Mouse (Mus musculus): ENCODE results near the gene Snupn. TPM values are rescaled to one million over a fixed set of nuclear protein-coding genes. Genes with fewer than 3 reads are reported as not detected.

The Snupn gene
- polyA plus RNA-seq, 1 experiment from 2014 or later, result 27.4 TPM

DNA sequence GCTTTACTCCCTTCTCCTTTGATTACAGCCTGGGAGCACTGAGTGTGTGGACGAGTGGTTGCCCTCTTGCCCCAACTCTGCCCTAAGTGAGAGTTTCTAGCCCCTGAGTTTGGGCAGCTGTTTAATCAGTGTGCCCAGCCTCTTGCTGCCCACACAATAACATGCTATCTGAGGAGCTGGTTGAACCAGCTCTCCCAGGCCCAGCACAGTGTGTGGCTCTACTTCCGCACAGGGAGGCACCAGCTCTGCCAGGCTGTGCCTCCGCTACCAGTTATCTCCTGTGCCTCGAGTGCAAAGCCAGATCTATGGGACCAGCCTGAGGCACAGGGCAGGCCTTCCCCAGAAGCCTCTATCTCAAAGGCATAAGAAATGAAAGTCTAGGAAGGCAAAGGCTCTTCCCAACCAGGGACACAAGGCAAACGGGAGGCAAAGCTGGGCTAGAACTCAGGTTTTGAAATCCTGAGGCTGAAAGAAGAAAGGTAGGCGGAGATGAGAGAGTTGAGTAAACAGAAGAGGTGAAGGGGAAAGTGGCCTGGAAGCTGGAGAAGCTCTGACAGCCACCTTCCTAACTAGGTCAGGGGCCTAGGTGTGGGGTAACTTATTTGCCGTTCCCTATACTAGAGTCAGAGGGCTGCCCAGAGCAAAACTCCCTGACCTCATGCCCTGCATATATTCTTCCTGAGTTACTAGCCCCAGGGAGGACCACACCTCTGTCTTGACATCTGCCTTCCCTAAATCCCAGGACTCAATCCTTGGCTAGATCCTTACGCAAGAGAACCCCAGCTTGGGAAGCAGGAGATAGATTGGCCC lies 26.6 kb upstream of the Snupn start:
- peak overlapping the region; percentile 79 for H3K4me3 ChIP-seq
- peaks cover 56% of the 10 kb centered on the region for H3K4me1 ChIP-seq
- peak overlapping the region; percentile 81 for H3K27ac ChIP-seq
- H3K27me3 ChIP-seq (ENCODE audit: insufficient read depth, poor library complexity, severe bottlenecking), result no peaks in the 10 kb centered on the region
- no peaks in the 10 kb centered on the region for H3K9me3 ChIP-seq
- 49% methylated on average over 8 of the region's 8 CpGs for WGBS
- no peak for DNase-seq (ENCODE audit: low spot score)
- H3K36me3 ChIP-seq, result peaks cover 42% of the 10 kb centered on the region

DNA sequence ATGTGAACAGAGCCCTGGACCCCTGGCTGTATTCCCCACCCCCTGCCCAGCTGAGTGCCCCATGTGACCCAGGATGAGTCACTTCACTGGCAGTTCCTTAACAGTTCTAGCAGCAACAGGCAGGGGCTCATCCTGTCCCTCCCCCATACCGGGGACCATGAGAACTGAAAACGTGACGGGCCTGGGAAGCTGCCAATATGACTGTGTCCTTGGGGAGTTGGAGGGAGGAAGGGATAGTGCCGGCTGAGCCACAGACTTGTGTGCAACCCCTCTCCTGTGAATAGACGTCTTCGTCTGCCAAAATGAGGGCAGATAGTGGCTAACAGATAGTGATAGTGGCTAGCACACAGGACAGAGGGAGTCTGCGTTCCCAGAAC lies 26.0 kb upstream of the Snupn start:
- Histone ChIP-seq H3K36me3 (peaks cover 37% of the 10 kb centered on the region), H3K4me3 (peak overlapping the region; percentile 79), H3K4me1 (peaks cover 57% of the 10 kb centered on the region), H3K9me3 (no peaks in the 10 kb centered on the region), H3K27me3 (ENCODE audit: insufficient read depth, poor library complexity, severe bottlenecking) (no peaks in the 10 kb centered on the region), H3K27ac (peak overlapping the region; percentile 81)
- DNase-seq (ENCODE audit: low spot score), result peak; percentile 93
- WGBS, result 11% methylated on average over 7 of the region's 7 CpGs

DNA sequence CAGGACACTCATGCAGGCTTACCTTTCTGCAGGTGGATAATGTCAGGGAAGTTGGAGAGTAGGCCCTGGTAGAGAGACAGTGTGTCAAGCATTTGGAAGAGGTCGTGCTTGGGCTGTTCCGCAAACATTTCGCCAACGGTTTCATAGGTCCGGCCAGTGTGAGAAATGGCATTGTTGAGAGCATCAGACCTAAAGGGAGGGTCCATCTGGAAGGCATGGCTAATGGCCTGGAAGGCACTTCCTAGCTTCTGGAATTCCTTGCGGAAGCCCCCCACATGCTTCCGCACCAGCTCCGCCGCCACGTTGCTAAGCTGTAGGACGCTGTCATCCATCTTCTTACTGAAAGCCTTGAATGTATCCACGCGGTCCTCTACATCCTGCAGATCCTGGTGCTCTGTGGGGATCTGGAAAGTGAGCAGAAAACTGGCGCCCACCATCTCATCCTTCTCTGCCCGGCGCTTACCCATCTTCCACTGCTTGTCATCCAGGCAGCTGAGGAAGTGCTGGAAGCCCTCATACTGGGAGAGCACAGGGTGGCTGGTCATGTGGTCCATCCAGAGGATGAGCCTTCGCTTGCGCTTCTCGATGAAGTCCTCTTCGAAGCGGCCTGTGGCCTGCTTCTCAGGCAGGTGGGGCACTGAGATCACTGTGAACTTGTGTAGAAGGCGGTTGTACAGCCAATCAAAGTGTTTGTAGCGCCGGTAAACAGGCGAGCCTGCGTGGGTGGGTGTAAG lies 25.2 kb upstream of the Snupn start:
- H3K36me3 ChIP-seq, result peaks cover 29% of the 10 kb centered on the region
- H3K4me1 ChIP-seq, result peaks cover 57% of the 10 kb centered on the region
- H3K9me3 ChIP-seq, result no peaks in the 10 kb centered on the region
- no peak for DNase-seq (ENCODE audit: low spot score)
- H3K27ac ChIP-seq, result peak overlapping the region; percentile 81
- 82% methylated on average over 26 of the region's 26 CpGs for WGBS
- no peaks in the 10 kb centered on the region for H3K27me3 ChIP-seq (ENCODE audit: insufficient read depth, poor library complexity, severe bottlenecking)
- peak overlapping the region; percentile 79 for H3K4me3 ChIP-seq

DNA sequence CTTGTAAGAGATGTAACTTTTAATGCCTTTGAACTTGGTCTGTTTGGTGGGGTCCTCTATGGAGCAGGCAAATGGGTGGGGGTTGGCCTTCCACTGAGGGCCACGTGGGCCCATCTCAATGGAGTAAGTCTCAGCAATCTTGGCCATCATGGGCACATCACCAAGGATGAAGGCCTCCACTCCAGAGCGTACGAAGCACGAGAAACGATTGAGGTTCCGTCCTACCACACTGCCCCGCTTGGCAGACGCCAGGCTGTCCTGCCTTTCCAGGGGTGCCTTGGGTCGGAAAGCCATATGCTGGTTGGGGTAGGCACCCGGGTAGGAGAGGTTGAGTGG lies 24.7 kb upstream of the Snupn start:
- 87% methylated on average over 10 of the region's 10 CpGs for WGBS
- peaks cover 26% of the 10 kb centered on the region for H3K36me3 ChIP-seq
- no peaks in the 10 kb centered on the region for H3K9me3 ChIP-seq
- H3K4me3 ChIP-seq, result peak overlapping the region; percentile 79
- H3K4me1 ChIP-seq, result peaks cover 57% of the 10 kb centered on the region
- no peaks in the 10 kb centered on the region for H3K27me3 ChIP-seq (ENCODE audit: insufficient read depth, poor library complexity, severe bottlenecking)
- no peak for DNase-seq (ENCODE audit: low spot score)
- no peak overlapping the region for H3K27ac ChIP-seq

DNA sequence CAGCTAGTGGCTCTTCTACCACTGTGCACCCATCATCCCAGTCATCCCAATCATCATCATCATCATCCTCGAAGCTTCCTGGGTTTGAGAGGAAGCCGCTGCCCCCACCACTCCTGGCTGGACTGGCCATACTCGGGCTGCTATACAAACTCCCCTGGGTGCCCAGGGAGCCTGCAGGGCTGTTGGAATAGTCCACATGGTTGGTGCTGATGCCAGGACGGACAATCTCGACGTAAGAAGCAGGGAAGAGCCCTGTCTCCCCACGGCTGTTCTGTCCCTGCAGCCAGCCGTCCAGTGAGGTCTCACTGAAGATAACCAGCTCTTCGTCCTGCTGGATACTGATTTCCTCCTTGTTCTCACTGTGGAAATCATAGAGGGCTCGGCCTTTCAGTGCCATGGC lies 24.3 kb upstream of the Snupn start:
- H3K4me1 ChIP-seq, result peaks cover 57% of the 10 kb centered on the region
- peak overlapping the region; percentile 94 for H3K27ac ChIP-seq
- DNase-seq (ENCODE audit: low spot score), result no peak

DNA sequence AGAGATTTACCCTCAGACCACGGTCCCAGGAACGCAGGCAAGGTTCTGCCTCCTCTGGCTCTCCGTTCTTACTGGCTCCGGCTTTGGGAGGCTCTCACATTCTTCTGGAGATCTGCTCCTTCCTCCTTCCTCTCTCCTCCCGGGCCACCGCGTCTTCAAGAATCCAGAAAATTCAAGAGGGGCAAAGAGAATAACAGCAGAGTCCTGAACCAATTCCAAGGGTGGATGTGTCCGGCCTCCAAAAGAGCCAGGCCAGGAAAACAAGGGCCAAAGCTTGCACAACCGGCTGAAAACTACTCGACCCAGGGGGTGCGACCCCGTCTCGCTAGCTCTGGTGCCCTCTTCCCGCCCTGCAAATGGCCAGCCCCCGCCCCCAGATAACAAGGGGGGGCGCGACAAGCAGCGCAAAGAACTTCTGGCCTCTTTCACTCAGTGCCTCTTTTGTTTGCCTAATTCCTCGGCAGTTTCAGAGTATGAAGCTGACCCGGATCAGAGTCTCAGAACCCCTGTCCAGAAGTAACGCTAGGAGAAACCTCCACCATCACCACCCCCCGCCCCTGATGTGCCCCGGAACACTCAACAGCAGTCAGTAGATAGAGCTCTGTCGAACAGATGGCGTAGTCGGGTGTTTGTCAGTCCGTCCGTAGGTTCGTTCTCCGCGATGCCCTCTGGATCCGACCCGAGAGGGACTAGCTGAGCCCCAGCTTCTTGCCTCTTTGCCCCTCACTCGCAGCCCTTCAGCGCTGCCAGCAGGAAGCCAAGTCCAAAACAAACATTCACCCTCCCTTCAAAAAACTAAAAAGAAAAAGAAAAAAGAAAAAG lies 23.3 kb upstream of the Snupn start:
- Histone ChIP-seq H3K27ac (peak overlapping the region; percentile 94), H3K27me3 (ENCODE audit: insufficient read depth, poor library complexity, severe bottlenecking) (no peaks in the 10 kb centered on the region), H3K4me1 (peaks cover 57% of the 10 kb centered on the region), H3K36me3 (peaks cover 12% of the 10 kb centered on the region), H3K9me3 (no peaks in the 10 kb centered on the region), H3K4me3 (peak overlapping the region; percentile 79)
- WGBS, result 0% methylated on average over 35 of the region's 35 CpGs
- DNase-seq (ENCODE audit: low spot score), result no peak

More for the DNA sequence above, 24.3 kb upstream of the Snupn start:
- H3K36me3 ChIP-seq, result peaks cover 22% of the 10 kb centered on the region
- H3K27me3 ChIP-seq (ENCODE audit: insufficient read depth, poor library complexity, severe bottlenecking), result no peaks in the 10 kb centered on the region
- peak overlapping the region; percentile 79 for H3K4me3 ChIP-seq
- H3K9me3 ChIP-seq, result no peaks in the 10 kb centered on the region
- 67% methylated on average over 10 of the region's 10 CpGs for WGBS

DNA sequence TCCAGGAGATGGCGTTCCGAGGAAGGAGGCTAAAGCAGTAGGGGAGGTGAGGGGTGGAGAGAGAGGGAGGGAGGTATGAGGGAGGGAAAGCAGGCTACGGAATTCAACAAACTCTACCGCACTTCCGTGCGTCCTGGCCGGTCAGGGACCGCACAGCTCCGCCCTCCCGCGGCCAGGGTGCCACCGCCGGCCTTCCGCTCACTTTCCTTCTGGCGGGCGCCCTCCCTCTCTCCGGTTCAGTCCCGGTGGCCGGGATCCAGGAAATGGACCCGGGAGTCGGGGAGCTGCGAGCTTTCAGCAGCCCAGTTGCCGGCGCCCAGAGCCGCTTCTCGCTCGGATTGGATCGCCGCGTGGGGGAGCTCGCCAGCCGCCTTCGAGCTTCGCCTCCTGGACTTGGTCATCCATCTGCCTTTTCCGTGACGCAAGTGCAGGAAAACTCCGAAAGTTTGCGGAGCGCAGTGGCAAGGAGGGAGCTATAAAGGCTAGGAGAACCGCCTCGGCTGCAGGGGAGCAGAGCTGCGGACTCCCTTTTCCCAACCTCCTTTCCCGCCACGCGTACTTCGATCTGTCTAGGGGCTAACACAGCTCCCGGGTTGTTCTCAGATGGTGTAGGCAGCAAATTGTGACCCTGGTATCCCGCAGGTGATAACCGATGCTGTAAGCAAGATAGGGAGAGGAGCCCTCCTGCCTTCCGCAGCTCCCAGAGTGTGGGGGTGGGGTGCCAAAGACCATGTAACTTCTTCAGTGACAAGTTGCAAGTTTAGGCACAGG lies 22.5 kb upstream of the Snupn start, which contains the start of gene Snx33:
Gene Snx33 (minus strand): TSS at position 331 of the 771 bp plus-strand sequence.
- peak; percentile 96 for DNase-seq (ENCODE audit: low spot score)
- peaks cover 7% of the 10 kb centered on the region; the same call in 1 of the 2 replicates for H3K36me3 ChIP-seq
- peak within 1 kb of the TSS; percentile 79 for H3K4me3 ChIP-seq
- H3K9me3 ChIP-seq, result no peaks in the 10 kb centered on the region
- under 1% methylated on average over 50 of the region's 50 CpGs for WGBS
- peak within 1 kb of the TSS; percentile 94 for H3K27ac ChIP-seq
- peaks cover 51% of the 10 kb centered on the region for H3K4me1 ChIP-seq
- no peaks in the 10 kb centered on the region for H3K27me3 ChIP-seq (ENCODE audit: insufficient read depth, poor library complexity, severe bottlenecking)

DNA sequence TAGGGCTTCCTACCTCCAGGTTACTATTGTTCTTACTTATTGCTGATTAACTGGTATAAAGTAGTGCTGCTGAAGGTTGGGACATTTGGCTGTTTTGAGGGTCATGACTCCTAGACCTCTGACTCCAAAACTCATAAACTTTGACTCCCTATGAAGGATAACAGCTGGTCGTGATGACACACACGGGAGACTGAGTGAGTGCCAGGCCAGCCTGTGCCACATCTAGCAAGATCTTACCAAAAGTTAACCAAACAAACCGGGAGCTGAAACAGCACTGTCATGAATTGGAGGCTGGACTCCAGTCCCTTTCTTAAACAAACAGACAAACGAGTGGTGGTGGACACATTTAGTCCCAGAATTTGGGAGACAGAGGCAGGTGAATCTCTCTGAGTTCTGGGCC lies 21.2 kb upstream of the Snupn start:
- no peak for DNase-seq (ENCODE audit: low spot score)
- 60% methylated on average over 4 of the region's 4 CpGs for WGBS
- H3K4me3 ChIP-seq, result no peak overlapping the region

DNA sequence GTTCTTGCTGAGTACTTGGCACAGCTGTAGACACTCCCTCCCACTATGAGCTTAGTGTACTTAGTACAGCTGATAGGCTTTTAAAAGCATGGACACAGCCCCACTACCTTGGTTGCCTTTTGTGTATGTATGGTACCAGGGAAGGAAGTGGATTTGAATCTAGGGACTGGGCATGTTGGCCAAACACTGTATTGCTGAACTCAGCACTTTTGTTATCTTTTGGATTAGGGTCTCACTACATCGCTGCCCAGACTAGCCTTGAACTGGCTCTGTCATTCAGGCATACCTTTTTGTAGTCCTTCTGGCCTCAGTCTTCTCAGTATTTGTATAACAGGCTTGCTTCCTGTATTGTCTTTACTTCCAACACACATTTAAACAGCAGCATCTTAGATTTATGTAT lies 20.1 kb upstream of the Snupn start:
- WGBS, result 46% methylated on average over 1 of the region's 1 CpGs
- H3K36me3 ChIP-seq, result peaks cover 6% of the 10 kb centered on the region; the same call in 1 of the 2 replicates
- no peak overlapping the region for H3K27ac ChIP-seq
- no peaks in the 10 kb centered on the region for H3K27me3 ChIP-seq (ENCODE audit: insufficient read depth, poor library complexity, severe bottlenecking)
- no peak for DNase-seq (ENCODE audit: low spot score)
- no peaks in the 10 kb centered on the region for H3K9me3 ChIP-seq
- peaks cover 28% of the 10 kb centered on the region for H3K4me1 ChIP-seq
- H3K4me3 ChIP-seq, result no peak overlapping the region

More for the DNA sequence above, 21.2 kb upstream of the Snupn start:
- no peaks in the 10 kb centered on the region for H3K27me3 ChIP-seq (ENCODE audit: insufficient read depth, poor library complexity, severe bottlenecking)
- no peaks in the 10 kb centered on the region for H3K9me3 ChIP-seq
- H3K4me1 ChIP-seq, result peaks cover 39% of the 10 kb centered on the region
- H3K36me3 ChIP-seq, result peaks cover 7% of the 10 kb centered on the region; the same call in 1 of the 2 replicates
- H3K27ac ChIP-seq, result no peak overlapping the region

DNA sequence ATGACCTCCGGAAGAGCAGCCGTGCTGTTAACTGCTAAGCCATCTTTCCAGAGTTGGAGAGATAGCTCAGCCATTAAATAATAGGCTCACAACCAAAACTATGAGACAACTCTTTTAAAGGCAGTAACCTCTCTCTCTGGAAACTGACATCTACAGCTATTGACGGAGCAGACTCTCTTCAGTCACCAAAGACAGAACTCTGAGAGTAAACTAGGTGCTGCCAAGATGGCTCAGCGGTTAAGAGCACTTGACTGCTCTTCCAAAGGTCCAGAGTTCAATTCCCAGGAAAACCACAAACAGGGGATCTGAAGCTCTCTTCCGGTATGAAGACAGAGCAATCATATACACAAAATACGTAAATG lies 13.8 kb upstream of the Snupn start:
- Histone ChIP-seq H3K36me3 (0 out of 2 replicates have a peak, but pooled peaks cover 3% of the 10 kb centered on the region), H3K27ac (peak overlapping the region; percentile 5; the same call in 1 of the 2 replicates), H3K27me3 (ENCODE audit: insufficient read depth, poor library complexity, severe bottlenecking) (no peaks in the 10 kb centered on the region), H3K9me3 (no peaks in the 10 kb centered on the region), H3K4me3 (peak overlapping the region; percentile 87), H3K4me1 (0 out of 2 replicates have a peak, but pooled peaks cover 7% of the 10 kb centered on the region)
- 21% methylated on average over 6 of the region's 6 CpGs for WGBS
- no peak for DNase-seq (ENCODE audit: low spot score)

DNA sequence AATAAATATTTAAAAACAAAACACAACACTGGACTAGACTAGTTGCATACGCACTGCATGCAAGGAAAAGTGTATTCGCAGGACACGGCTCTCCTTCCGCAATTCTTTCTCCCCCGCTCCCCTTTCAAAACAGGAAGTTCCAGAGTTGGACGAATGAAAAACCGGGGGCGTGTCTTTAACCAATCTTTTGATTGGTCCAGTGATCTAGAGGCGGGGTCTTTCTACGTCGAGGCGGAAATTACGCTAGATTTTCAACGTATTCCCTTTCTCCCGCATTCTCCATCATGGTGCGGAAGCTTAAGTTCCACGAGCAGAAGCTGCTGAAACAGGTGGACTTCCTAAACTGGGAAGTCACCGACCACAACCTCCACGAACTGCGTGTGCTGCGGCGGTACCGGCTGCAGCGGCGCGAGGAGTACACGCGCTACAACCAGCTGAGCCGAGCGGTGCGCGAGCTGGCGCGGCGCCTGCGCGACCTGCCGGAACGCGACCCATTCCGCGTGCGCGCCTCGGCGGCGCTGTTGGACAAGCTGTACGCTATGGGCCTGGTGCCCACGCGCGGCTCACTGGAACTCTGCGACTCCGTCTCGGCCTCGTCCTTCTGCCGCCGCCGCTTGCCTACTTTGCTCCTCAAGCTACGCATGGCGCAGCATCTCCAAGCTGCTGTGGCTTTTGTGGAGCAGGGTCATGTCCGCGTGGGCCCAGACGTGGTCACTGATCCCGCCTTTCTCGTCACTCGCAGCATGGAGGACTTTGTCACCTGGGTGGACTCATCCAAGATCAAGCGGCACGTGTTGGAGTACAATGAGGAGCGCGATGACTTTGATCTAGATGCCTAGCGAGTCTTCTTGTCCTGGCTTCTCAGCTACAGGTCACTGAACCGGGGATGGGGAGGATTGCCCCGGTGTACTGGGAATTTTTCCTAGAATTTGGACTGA lies 13.2 kb upstream of the Snupn start, which contains the start of gene Imp3:
Gene Imp3 (plus strand): TSS at position 253 of the 938 bp plus-strand sequence.
- no peaks in the 10 kb centered on the region for H3K9me3 ChIP-seq
- peak within 1 kb of the TSS; percentile 87 for H3K4me3 ChIP-seq
- 0 out of 2 replicates have a peak, but pooled peaks cover 7% of the 10 kb centered on the region for H3K4me1 ChIP-seq
- H3K27me3 ChIP-seq (ENCODE audit: insufficient read depth, poor library complexity, severe bottlenecking), result no peaks in the 10 kb centered on the region
- DNase-seq (ENCODE audit: low spot score), result peak; percentile 96
- WGBS, result under 1% methylated on average over 73 of the region's 73 CpGs
- peak within 1 kb of the TSS; percentile 89 for H3K27ac ChIP-seq
- 0 out of 2 replicates have a peak, but pooled peaks cover 3% of the 10 kb centered on the region for H3K36me3 ChIP-seq

Measured in heart, embryonic 10.5 days (tissue).